Mouse (Mus musculus) kidney, embryonic 14.5 days (tissue): Measurements from ENCODE around the gene Mbd3. TPM values are rescaled to one million over a fixed set of nuclear protein-coding genes. Genes with fewer than 3 reads are reported as not detected.
A peak's percentile ranks its signal among the peaks of the same experiment; 100 is the strongest.

Source experiments
- ATAC-seq: fragments of 200-750 bp; cut with Nextera tagmentation; 2 replicates; pipeline ENCODE4 v1.8.0; 2017; ENCODE audit warnings: moderate number of reproducible peaks, mild to moderate bottlenecking, moderate TSS enrichment, moderate library complexity; ENCODE audit not compliant: low FRiP score, low TSS enrichment
- H3K27ac ChIP-seq: fragments of 300-500 bp; sonication (generic); 2 replicates; pipeline ENCODE4 v1.5.1; 2014; ENCODE audit warnings: low read depth, mild to moderate bottlenecking, low read length, moderate library complexity, mixed read lengths
- H3K27me3 ChIP-seq: fragments of 300-500 bp; sonication (generic); 2 replicates; pipeline ENCODE4 v1.6.1; 2014; ENCODE audit warnings: mild to moderate bottlenecking, low read length; ENCODE audit not compliant: control insufficient read depth, insufficient read depth
- H3K36me3 ChIP-seq: fragments of 300-500 bp; sonication (generic); 2 replicates; pipeline ENCODE4 v1.6.1; 2014; ENCODE audit warnings: low read length, mixed read lengths; ENCODE audit not compliant: control insufficient read depth, insufficient read depth
- H3K4me1 ChIP-seq: fragments of 300-500 bp; sonication (generic); 2 replicates; pipeline ENCODE4 v1.6.1; 2014; ENCODE audit warnings: low read length, mixed read lengths; ENCODE audit not compliant: control insufficient read depth, insufficient read depth
- H3K4me2 ChIP-seq: fragments of 300-500 bp; sonication (generic); replicated peaks from 2 replicates; pipeline ENCODE4 v1.6.1; 2014; ENCODE audit warnings: low read depth, mild to moderate bottlenecking, low read length
- H3K4me3 ChIP-seq: fragments of 300-500 bp; sonication (generic); 2 replicates; pipeline ENCODE4 v1.5.1; 2014; ENCODE audit warnings: mild to moderate bottlenecking, low read length
- H3K9ac ChIP-seq: fragments of 300-500 bp; sonication (generic); 2 replicates; pipeline ENCODE4 v1.6.1; 2014; ENCODE audit warnings: low read depth, mild to moderate bottlenecking, low read length, moderate library complexity
- H3K9me3 ChIP-seq: fragments of 300-500 bp; sonication (generic); 2 replicates; pipeline ENCODE4 v1.6.1; 2016; ENCODE audit warnings: low read length; ENCODE audit not compliant: control insufficient read depth
- WGBS: fragments of 180-500 bp; shearing (Covaris S2); extraction: QIAGEN DNeasy Blood & Tissue Kit; methylation state at CpG from one replicate; pipeline ENCODE4 v1.1.7; 2014; 5-methylcytosine and 5-hydroxymethylcytosine counted together
- polyA plus RNA-seq: library from polyadenylated mRNA; unstranded; fragments of >200 nt; fragmentation: Nextera tagmentation; extraction: Ambion mirVana; gene quantifications from 2 replicates; pipeline ENCODE4 v1.2.1, GENCODE M21; 2014

Mbd3 gene
- polyA plus RNA-seq, 1 experiment from 2014 or later = 248 TPM

GRCm38 (mm10) chr10:80419419-80419818 lies 20.1 kb upstream of the Mbd3 start:
- Histone ChIP-seq H3K27me3 (no peaks in the 10 kb centered on the region), H3K4me3 (no peak overlapping the region), H3K9ac (peak overlapping the region; percentile 4; the same call in 1 of the 2 replicates), H3K4me2 (no peak overlapping the region), H3K9me3 (no peaks in the 10 kb centered on the region), H3K4me1 (0 out of 2 replicates have a peak, but pooled peaks cover 4% of the 10 kb centered on the region), H3K36me3 (peaks cover 84% of the 10 kb centered on the region), H3K27ac (no peak overlapping the region)
- ATAC-seq = no peak
- 91% methylated on average over 8 of the region's 8 CpGs for WGBS

GRCm38 (mm10) chr10:80418311-80418710 lies 19.0 kb upstream of the Mbd3 start:
- H3K4me1 ChIP-seq = 0 out of 2 replicates have a peak, but pooled peaks cover 4% of the 10 kb centered on the region
- H3K36me3 ChIP-seq = peaks cover 89% of the 10 kb centered on the region
- H3K9ac ChIP-seq = 0 out of 2 replicates have a peak overlapping the region, but pooled peaks have one; percentile 18
- no peak overlapping the region for H3K4me2 ChIP-seq
- H3K27ac ChIP-seq = no peak overlapping the region
- ATAC-seq = no peak
- no peaks in the 10 kb centered on the region for H3K9me3 ChIP-seq
- WGBS = 71% methylated on average over 3 of the region's 3 CpGs
- no peaks in the 10 kb centered on the region for H3K27me3 ChIP-seq
- no peak overlapping the region for H3K4me3 ChIP-seq

- WGBS = 88% methylated on average over 1 of the region's 1 CpGs
Measured at GRCm38 (mm10) chr10:80417841-80418240, 18.5 kb upstream of the Mbd3 start.

GRCm38 (mm10) chr10:80417371-80417770 lies 18.0 kb upstream of the Mbd3 start:
- Histone ChIP-seq H3K9me3 (no peaks in the 10 kb centered on the region), H3K9ac (no peak overlapping the region), H3K4me1 (0 out of 2 replicates have a peak, but pooled peaks cover 4% of the 10 kb centered on the region), H3K27me3 (no peaks in the 10 kb centered on the region), H3K36me3 (peaks cover 99% of the 10 kb centered on the region), H3K27ac (no peak overlapping the region), H3K4me2 (no peak overlapping the region), H3K4me3 (no peak overlapping the region)
- WGBS = 90% methylated on average over 10 of the region's 10 CpGs
- ATAC-seq = no peak

More at GRCm38 (mm10) chr10:80417841-80418240, 18.5 kb upstream of the Mbd3 start:
- Histone ChIP-seq H3K4me3 (no peak overlapping the region), H3K36me3 (peaks cover 94% of the 10 kb centered on the region), H3K4me2 (no peak overlapping the region), H3K27me3 (no peaks in the 10 kb centered on the region), H3K9me3 (no peaks in the 10 kb centered on the region), H3K9ac (no peak overlapping the region), H3K4me1 (0 out of 2 replicates have a peak, but pooled peaks cover 4% of the 10 kb centered on the region), H3K27ac (no peak overlapping the region)
- ATAC-seq = no peak

- Histone ChIP-seq H3K4me2 (no peak overlapping the region), H3K27ac (no peak overlapping the region), H3K4me1 (0 out of 2 replicates have a peak, but pooled peaks cover 4% of the 10 kb centered on the region), H3K4me3 (no peak overlapping the region), H3K9ac (no peak overlapping the region), H3K9me3 (no peaks in the 10 kb centered on the region), H3K27me3 (no peaks in the 10 kb centered on the region), H3K36me3 (peaks cover 100% of the 10 kb centered on the region)
- ATAC-seq = no peak
- WGBS = 94% methylated on average over 7 of the region's 7 CpGs
Measured at GRCm38 (mm10) chr10:80415566-80415965, 16.2 kb upstream of the Mbd3 start.

- Histone ChIP-seq H3K4me3 (no peak overlapping the region), H3K27me3 (no peaks in the 10 kb centered on the region), H3K9me3 (no peaks in the 10 kb centered on the region), H3K36me3 (peaks cover 86% of the 10 kb centered on the region), H3K4me2 (no peak overlapping the region), H3K9ac (no peak overlapping the region), H3K4me1 (no peaks in the 10 kb centered on the region; the same call in 1 of the 2 replicates), H3K27ac (no peak overlapping the region)
- WGBS = 88% methylated on average over 44 of the region's 44 CpGs
- no peak for ATAC-seq
Measured at GRCm38 (mm10) chr10:80412656-80413541, 13.5 kb upstream of the Mbd3 start.

- 39% methylated on average over 4 of the region's 4 CpGs for WGBS
- ATAC-seq = no peak
- H3K36me3 ChIP-seq = peaks cover 47% of the 10 kb centered on the region
Measured at GRCm38 (mm10) chr10:80407924-80408323, 8.6 kb upstream of the Mbd3 start.

GRCm38 (mm10) chr10:80406684-80407501 lies 7.5 kb upstream of the Mbd3 start, which contains the start of gene Uqcr11:
TSS of gene Uqcr11 (minus strand) at chr10:80406830.
- Histone ChIP-seq H3K9me3 (no peaks in the 10 kb centered on the region), H3K4me3 (peak within 1 kb of the TSS; percentile 97), H3K4me2 (peak within 1 kb of the TSS; percentile 95), H3K27ac (peak within 1 kb of the TSS; percentile 83), H3K27me3 (no peaks in the 10 kb centered on the region), H3K9ac (peak within 1 kb of the TSS; percentile 88), H3K4me1 (peaks cover 18% of the 10 kb centered on the region), H3K36me3 (peaks cover 47% of the 10 kb centered on the region)
- WGBS = under 1% methylated on average over 27 of the region's 27 CpGs
- peak; percentile 71 for ATAC-seq

More at GRCm38 (mm10) chr10:80407924-80408323, 8.6 kb upstream of the Mbd3 start:
- Histone ChIP-seq H3K27me3 (no peaks in the 10 kb centered on the region), H3K9me3 (no peaks in the 10 kb centered on the region), H3K4me2 (no peak overlapping the region), H3K9ac (0 out of 2 replicates have a peak overlapping the region, but pooled peaks have one; percentile 88), H3K4me1 (peaks cover 18% of the 10 kb centered on the region), H3K27ac (0 out of 2 replicates have a peak overlapping the region, but pooled peaks have one; percentile 83), H3K4me3 (no peak overlapping the region)
